Mouse (Mus musculus) stomach, embryonic 16.5 days (tissue): ENCODE data around the gene Rnf43. TPM values are rescaled to one million over a fixed set of nuclear protein-coding genes. Genes with fewer than 3 reads are reported as not detected.

Source experiments
- ATAC-seq: fragments of 200-750 bp; cut with Nextera tagmentation; 2 replicates; pipeline ENCODE4 v1.8.0; 2017; ENCODE audit warnings: moderate number of reproducible peaks, moderate TSS enrichment; ENCODE audit not compliant: insufficient read depth, low FRiP score
- H3K27ac ChIP-seq: fragments of 300-500 bp; sonication (generic); 2 replicates; pipeline ENCODE4 v1.5.1; 2014; ENCODE audit warnings: low read length
- H3K27me3 ChIP-seq: fragments of 300-500 bp; sonication (generic); 2 replicates; pipeline ENCODE4 v1.6.1; 2014; ENCODE audit warnings: low read length, control low read depth, mixed read lengths; ENCODE audit not compliant: control insufficient read depth, insufficient read depth
- H3K36me3 ChIP-seq: fragments of 300-500 bp; sonication (generic); 2 replicates; pipeline ENCODE4 v1.6.1; 2014; ENCODE audit warnings: low read length; ENCODE audit not compliant: control insufficient read depth, insufficient read depth
- H3K4me1 ChIP-seq: fragments of 300-500 bp; sonication (generic); 2 replicates; pipeline ENCODE4 v1.6.1; 2014; ENCODE audit warnings: low read length, control low read depth, mixed read lengths; ENCODE audit not compliant: control insufficient read depth, insufficient read depth
- H3K4me2 ChIP-seq: fragments of 300-500 bp; sonication (generic); 2 replicates; pipeline ENCODE4 v1.6.1; 2014; ENCODE audit warnings: low read depth, low read length, mixed read lengths
- H3K4me3 ChIP-seq: fragments of 300-500 bp; sonication (generic); replicated peaks from 2 replicates; pipeline ENCODE4 v1.5.1; 2014; ENCODE audit warnings: mild to moderate bottlenecking, low read length
- H3K9ac ChIP-seq: fragments of 300-500 bp; sonication (generic); 2 replicates; pipeline ENCODE4 v1.6.1; 2014; ENCODE audit warnings: low read length
- H3K9me3 ChIP-seq: fragments of 300-500 bp; sonication (generic); replicated peaks from 2 replicates; pipeline ENCODE4 v1.6.1; 2016; ENCODE audit warnings: low read length, control low read depth; ENCODE audit not compliant: control insufficient read depth
- WGBS: fragments of 180-500 bp; shearing (Covaris S2); extraction: QIAGEN DNeasy Blood & Tissue Kit; methylation state at CpG from one replicate; pipeline ENCODE4 v1.1.7; 2014; 5-methylcytosine and 5-hydroxymethylcytosine counted together
- polyA plus RNA-seq: library from polyadenylated mRNA; unstranded; fragments of >200 nt; fragmentation: Nextera tagmentation; extraction: Ambion mirVana; gene quantifications from 2 replicates; pipeline ENCODE4 v1.2.1, GENCODE M21; 2015

Gene Rnf43
- polyA plus RNA-seq, 1 experiment from 2014 or later, result 14.7 TPM

DNA sequence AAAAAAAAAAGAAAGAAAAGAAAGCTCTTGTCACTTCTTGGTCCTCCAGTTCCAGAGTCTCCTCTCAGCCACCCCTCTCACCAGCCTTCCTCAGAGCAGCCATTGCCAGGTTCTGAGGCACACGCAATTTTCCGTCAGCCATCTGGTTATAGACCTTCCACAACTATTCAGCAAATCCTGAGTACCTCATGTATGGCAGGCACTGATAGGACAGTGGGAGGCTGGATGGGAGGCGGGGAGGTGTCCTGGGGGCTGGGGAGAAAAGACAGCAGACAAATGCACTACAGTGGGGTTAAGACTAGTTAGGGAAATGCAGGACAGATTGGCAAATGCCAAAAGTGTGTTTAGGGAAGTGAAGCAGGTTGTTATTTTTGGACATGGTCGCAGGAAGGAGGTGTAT, 49.7 kb downstream of the Rnf43 start:
- WGBS, result 80% methylated on average over 4 of the region's 4 CpGs
- ATAC-seq, result no peak
- Histone ChIP-seq H3K4me3 (no peak overlapping the region), H3K4me2 (no peak overlapping the region), H3K4me1 (peaks cover 20% of the 10 kb centered on the region), H3K36me3 (no peaks in the 10 kb centered on the region), H3K27ac (no peak overlapping the region), H3K9me3 (no peaks in the 10 kb centered on the region), H3K9ac (no peak overlapping the region), H3K27me3 (no peaks in the 10 kb centered on the region)

GRCm38 (mm10) chr11:87715999-87716398, 53.5 kb downstream of the Rnf43 start:
- Histone ChIP-seq H3K4me3 (no peak overlapping the region), H3K4me1 (peaks cover 4% of the 10 kb centered on the region), H3K9ac (no peak overlapping the region), H3K9me3 (no peaks in the 10 kb centered on the region), H3K27ac (no peak overlapping the region), H3K27me3 (no peaks in the 10 kb centered on the region), H3K4me2 (no peak overlapping the region), H3K36me3 (no peaks in the 10 kb centered on the region)
- ATAC-seq, result no peak
- WGBS, result 78% methylated on average over 4 of the region's 4 CpGs

DNA sequence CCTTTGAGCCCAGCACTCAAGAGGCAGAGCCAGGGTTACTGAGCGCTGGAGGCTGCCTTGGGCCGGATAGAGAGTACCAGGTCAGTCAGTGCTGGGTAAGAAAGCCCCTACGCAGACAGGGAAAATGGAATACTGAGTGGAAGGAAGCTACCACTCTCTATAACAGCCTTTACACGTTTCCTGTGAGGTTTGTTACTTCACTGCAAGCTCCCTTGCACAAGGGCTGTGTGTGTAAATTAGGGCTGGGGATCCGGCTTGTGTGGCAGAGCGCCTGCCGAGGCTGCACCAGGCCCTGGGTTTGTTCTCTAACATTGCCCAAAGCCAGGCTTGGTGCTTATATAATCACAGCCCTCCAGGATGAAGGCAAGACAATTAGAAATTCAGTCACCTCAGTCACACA, 57.0 kb downstream of the Rnf43 start:
- H3K9ac ChIP-seq, result no peak overlapping the region
- no peaks in the 10 kb centered on the region for H3K9me3 ChIP-seq
- no peak overlapping the region for H3K27ac ChIP-seq
- H3K27me3 ChIP-seq, result no peaks in the 10 kb centered on the region
- H3K4me2 ChIP-seq, result no peak overlapping the region
- ATAC-seq, result no peak
- no peak overlapping the region for H3K4me3 ChIP-seq
- H3K4me1 ChIP-seq, result no peaks in the 10 kb centered on the region; the same call in 1 of the 2 replicates
- 76% methylated on average over 7 of the region's 7 CpGs for WGBS
- no peaks in the 10 kb centered on the region for H3K36me3 ChIP-seq

GRCm38 (mm10) chr11:87720324-87720723, 57.8 kb downstream of the Rnf43 start:
- no peaks in the 10 kb centered on the region for H3K9me3 ChIP-seq
- no peaks in the 10 kb centered on the region for H3K27me3 ChIP-seq
- H3K4me3 ChIP-seq, result no peak overlapping the region
- H3K36me3 ChIP-seq, result no peaks in the 10 kb centered on the region
- ATAC-seq, result 0 out of 2 replicates have a peak, but pooled peaks have one; percentile 10
- H3K27ac ChIP-seq, result peak overlapping the region; percentile 74
- peaks cover 3% of the 10 kb centered on the region for H3K4me1 ChIP-seq
- no peak overlapping the region for H3K9ac ChIP-seq
- H3K4me2 ChIP-seq, result 0 out of 2 replicates have a peak overlapping the region, but pooled peaks have one; percentile 24
- 44% methylated on average over 9 of the region's 9 CpGs for WGBS

GRCm38 (mm10) chr11:87720839-87721238, 58.3 kb downstream of the Rnf43 start:
- Histone ChIP-seq H3K4me2 (no peak overlapping the region), H3K4me3 (no peak overlapping the region), H3K27ac (peak overlapping the region; percentile 74), H3K9ac (no peak overlapping the region), H3K36me3 (no peaks in the 10 kb centered on the region), H3K4me1 (peaks cover 8% of the 10 kb centered on the region), H3K27me3 (no peaks in the 10 kb centered on the region), H3K9me3 (no peaks in the 10 kb centered on the region)
- no peak for ATAC-seq
- 49% methylated on average over 9 of the region's 9 CpGs for WGBS

DNA sequence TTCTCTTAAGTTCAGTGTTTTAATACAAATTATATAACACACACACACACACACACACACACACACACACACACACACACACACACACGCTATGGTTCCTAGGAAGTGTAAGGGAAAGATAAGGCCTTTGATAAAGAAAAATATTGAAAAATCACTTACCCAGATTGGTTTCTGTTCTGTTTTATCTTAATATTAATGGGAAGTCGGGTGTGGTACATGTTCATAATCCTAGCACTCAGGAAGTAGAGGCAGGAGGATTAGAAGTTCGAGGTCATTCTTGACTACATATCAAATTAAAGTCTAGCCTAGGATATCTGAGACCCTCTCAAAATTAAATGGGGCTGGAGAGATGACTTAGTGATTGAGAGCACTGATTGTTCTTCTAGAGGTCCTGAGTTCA, 59.6 kb downstream of the Rnf43 start:
- H3K36me3 ChIP-seq, result no peaks in the 10 kb centered on the region
- ATAC-seq, result no peak
- H3K27me3 ChIP-seq, result no peaks in the 10 kb centered on the region
- H3K4me3 ChIP-seq, result no peak overlapping the region
- H3K4me2 ChIP-seq, result no peak overlapping the region
- peaks cover 22% of the 10 kb centered on the region for H3K4me1 ChIP-seq
- H3K27ac ChIP-seq, result no peak overlapping the region
- H3K9ac ChIP-seq, result no peak overlapping the region
- WGBS, result 79% methylated on average over 3 of the region's 3 CpGs
- no peaks in the 10 kb centered on the region for H3K9me3 ChIP-seq

- Histone ChIP-seq H3K36me3 (no peaks in the 10 kb centered on the region), H3K4me3 (no peak overlapping the region), H3K27me3 (no peaks in the 10 kb centered on the region), H3K4me1 (peaks cover 22% of the 10 kb centered on the region), H3K9me3 (no peaks in the 10 kb centered on the region), H3K27ac (no peak overlapping the region), H3K4me2 (no peak overlapping the region), H3K9ac (no peak overlapping the region)
- no peak for ATAC-seq
- WGBS, result 76% methylated on average over 4 of the region's 4 CpGs
These were observed 60.4 kb downstream of the Rnf43 start for GRCm38 (mm10) chr11:87722891-87723290.

- H3K4me3 ChIP-seq, result no peak overlapping the region
- no peaks in the 10 kb centered on the region for H3K36me3 ChIP-seq
- ATAC-seq, result no peak
- H3K4me2 ChIP-seq, result peak overlapping the region; percentile 19; the same call in 1 of the 2 replicates
- H3K9me3 ChIP-seq, result no peaks in the 10 kb centered on the region
- H3K27me3 ChIP-seq, result no peaks in the 10 kb centered on the region
- H3K27ac ChIP-seq, result peak overlapping the region; percentile 88
- H3K9ac ChIP-seq, result peak overlapping the region; percentile 56; the same call in 1 of the 2 replicates
- peaks cover 22% of the 10 kb centered on the region for H3K4me1 ChIP-seq
These were observed 63.0 kb downstream of the Rnf43 start for GRCm38 (mm10) chr11:87725515-87725914.

- peak overlapping the region; percentile 88 for H3K27ac ChIP-seq
- 23% methylated on average over 6 of the region's 6 CpGs for WGBS
These were observed 63.5 kb downstream of the Rnf43 start for GRCm38 (mm10) chr11:87725964-87726562.

More at GRCm38 (mm10) chr11:87725964-87726562, 63.5 kb downstream of the Rnf43 start:
- peak overlapping the region; percentile 26 for H3K4me2 ChIP-seq
- no peak overlapping the region for H3K4me3 ChIP-seq
- H3K9me3 ChIP-seq, result no peaks in the 10 kb centered on the region
- peak; percentile 74 for ATAC-seq
- no peaks in the 10 kb centered on the region for H3K36me3 ChIP-seq
- peaks cover 22% of the 10 kb centered on the region for H3K4me1 ChIP-seq
- H3K9ac ChIP-seq, result peak overlapping the region; percentile 56
- H3K27me3 ChIP-seq, result no peaks in the 10 kb centered on the region
